In genomic region chr8:13472284-13472683, GRCm38 (mm10) we compare ENCODE assay signal across 9 mouse cellular contexts. TPM values are rescaled to one million over a fixed set of nuclear protein-coding genes. Genes with fewer than 3 reads are reported as not detected.
A peak's percentile ranks its signal among the peaks of the same experiment; 100 is the strongest.
DNase-seq lines count a peak whose midpoint lies in the region; ATAC-seq and TF ChIP-seq lines count a peak whose summit lies in the region.
"Had no signal": no experiment of that assay in that cellular context is flagged by ENCODE, and none has a peak within 500 bp of the region (broad histone marks: within the 10 kb centered on the region; RNA-seq: fewer than 3 reads in every experiment).

No protein-coding gene starts in this region.

- H3K79me2 ChIP-seq in heart, adult 2 months (replicated peaks; ENCODE audit: control insufficient read depth, insufficient read depth, low read length): no peaks in the 10 kb centered on the region

- no peak for TF ChIP-seq CTCF in heart, adult 2 months (IDR thresholded peaks at IDR 0.05)

- ATAC-seq in liver, embryonic 16.5 days (ENCODE audit: low read depth): peak; percentile 78
- no peak; the same call in 1 of the 2 replicates for ATAC-seq in liver, embryonic 12.5 days
- peak; percentile 64; the same call in 1 of the 2 replicates for ATAC-seq in limb, embryonic 11.5 days (ENCODE audit: insufficient number of reproducible peaks, low FRiP score, low TSS enrichment, low read depth)
- ATAC-seq in stomach, embryonic 15.5 days (ENCODE audit: insufficient read depth, low FRiP score, low read depth): peak; percentile 57
- ATAC-seq in CD4-positive, CD25-positive, alpha-beta regulatory T cell, adult 4 months: no peak

- H3K4me2 ChIP-seq in liver, embryonic 16.5 days (ENCODE audit: low read depth, low read length): no peak overlapping the region
- no peak overlapping the region for H3K4me2 ChIP-seq in liver, embryonic 12.5 days
- H3K4me2 ChIP-seq in limb, embryonic 11.5 days (ENCODE audit: low read depth, severe bottlenecking): no peak overlapping the region
- no peak overlapping the region for H3K4me2 ChIP-seq in stomach, embryonic 15.5 days

- intact Hi-C loops in heart, adult 2 months (cut with DNase I): no loop called here

- H3K27ac ChIP-seq in liver, embryonic 16.5 days (ENCODE audit: low read length): no peak overlapping the region
- no peak overlapping the region for H3K27ac ChIP-seq in liver, embryonic 12.5 days
- peak overlapping the region; percentile 72 for H3K27ac ChIP-seq in heart, adult 2 months
- H3K27ac ChIP-seq in limb, embryonic 11.5 days (replicated peaks; ENCODE audit: low read depth, low read length): no peak overlapping the region
- H3K27ac ChIP-seq in stomach, embryonic 15.5 days: no peak overlapping the region

- DNase-seq in heart, adult 2 months: peak; percentile 47 to 64
- peak; percentile 43 for DNase-seq in limb, embryonic 11.5 days (ENCODE audit: low spot score)
- no peak for DNase-seq in T-cell, adult 2 months (ENCODE audit: low spot score)
- no peak for DNase-seq in spleen, adult 12 weeks (ENCODE audit: low spot score)
- DNase-seq: thymus, adult 2 months had no signal

- H3K4me1 ChIP-seq in liver, embryonic 16.5 days (ENCODE audit: control insufficient read depth, low read depth, low read length): no peaks in the 10 kb centered on the region
- no peaks in the 10 kb centered on the region for H3K4me1 ChIP-seq in liver, embryonic 12.5 days
- peaks cover 2% of the 10 kb centered on the region; the same call in 1 of the 2 replicates for H3K4me1 ChIP-seq in heart, adult 2 months (ENCODE audit: control insufficient read depth, insufficient read depth, low read length)
- H3K4me1 ChIP-seq in limb, embryonic 11.5 days (ENCODE audit: control insufficient read depth, insufficient read depth, low read length): no peaks in the 10 kb centered on the region
- no peaks in the 10 kb centered on the region for H3K4me1 ChIP-seq in stomach, embryonic 15.5 days

- no peak overlapping the region for H3K4me3 ChIP-seq in liver, embryonic 16.5 days (ENCODE audit: low read depth, low read length)
- no peak overlapping the region for H3K4me3 ChIP-seq in liver, embryonic 12.5 days
- H3K4me3 ChIP-seq in heart, adult 2 months: no peak overlapping the region
- H3K4me3 ChIP-seq in limb, embryonic 11.5 days (ENCODE audit: low read depth, low read length): no peak overlapping the region
- no peak overlapping the region for H3K4me3 ChIP-seq in stomach, embryonic 15.5 days (replicated peaks)

- no peaks in the 10 kb centered on the region for H3K9me3 ChIP-seq in liver, embryonic 16.5 days (replicated peaks; ENCODE audit: control insufficient read depth, low read length)
- no peaks in the 10 kb centered on the region for H3K9me3 ChIP-seq in liver, embryonic 12.5 days (replicated peaks)
- no peaks in the 10 kb centered on the region for H3K9me3 ChIP-seq in limb, embryonic 11.5 days (ENCODE audit: control insufficient read depth, low read length)
- H3K9me3 ChIP-seq in stomach, embryonic 15.5 days: no peaks in the 10 kb centered on the region

- peak; percentile 23; the same call in 1 of the 2 replicates for TF ChIP-seq POLR2A in heart, adult 2 months (IDR thresholded peaks at IDR 0.05; ENCODE audit: insufficient read depth, low read depth, low read length)

- H3K36me3 ChIP-seq in liver, embryonic 16.5 days (ENCODE audit: control insufficient read depth, insufficient read depth): no peaks in the 10 kb centered on the region
- no peaks in the 10 kb centered on the region for H3K36me3 ChIP-seq in liver, embryonic 12.5 days
- H3K36me3 ChIP-seq in heart, adult 2 months (ENCODE audit: control insufficient read depth, insufficient read depth, low read length): 0 out of 2 replicates have a peak, but pooled peaks cover 4% of the 10 kb centered on the region
- no peaks in the 10 kb centered on the region for H3K36me3 ChIP-seq in limb, embryonic 11.5 days (ENCODE audit: control insufficient read depth, insufficient read depth, low read length)
- peaks cover 11% of the 10 kb centered on the region for H3K36me3 ChIP-seq in stomach, embryonic 15.5 days

- WGBS in liver, embryonic 16.5 days (ENCODE audit: insufficient replicate concordance): 53% methylated on average over 7 of the region's 7 CpGs
- WGBS in liver, embryonic 12.5 days (ENCODE audit: insufficient replicate concordance): 74% methylated on average over 7 of the region's 7 CpGs
- 60% methylated on average over 7 of the region's 7 CpGs for WGBS in heart, adult 2 months
- 61% methylated on average over 7 of the region's 7 CpGs for WGBS in limb, embryonic 11.5 days
- WGBS in stomach, embryonic 15.5 days: 39% methylated on average over 7 of the region's 7 CpGs

- TF ChIP-seq EP300 in heart, adult 2 months (IDR thresholded peaks at IDR 0.05; ENCODE audit: insufficient read depth, low read depth, low read length): 0 out of 2 replicates have a peak, but pooled peaks have one; percentile 28

- H3K9ac ChIP-seq in liver, embryonic 16.5 days (ENCODE audit: low read depth, low read length): no peak overlapping the region
- H3K9ac ChIP-seq in liver, embryonic 12.5 days: no peak overlapping the region
- H3K9ac ChIP-seq in heart, adult 2 months (ENCODE audit: low read depth, low read length): no peak overlapping the region
- no peak overlapping the region for H3K9ac ChIP-seq in limb, embryonic 11.5 days (ENCODE audit: low read length)
- H3K9ac ChIP-seq in stomach, embryonic 15.5 days: no peak overlapping the region

- H3K27me3 ChIP-seq in liver, embryonic 16.5 days (ENCODE audit: control insufficient read depth, insufficient read depth, low read depth, low read length): no peaks in the 10 kb centered on the region
- no peaks in the 10 kb centered on the region for H3K27me3 ChIP-seq in liver, embryonic 12.5 days (replicated peaks)
- no peaks in the 10 kb centered on the region for H3K27me3 ChIP-seq in heart, adult 2 months (ENCODE audit: control insufficient read depth, insufficient read depth, low read length)
- no peaks in the 10 kb centered on the region for H3K27me3 ChIP-seq in limb, embryonic 11.5 days (ENCODE audit: control insufficient read depth, insufficient read depth, low read length)
- H3K27me3 ChIP-seq in stomach, embryonic 15.5 days (replicated peaks): no peaks in the 10 kb centered on the region

RNA-seq across cellular contexts. Expression of gene Gas6, which starts 22.0 kb away (rescaled TPM):
- 5.5 and 8.3 TPM in 2 replicates for polyA plus RNA-seq in liver, embryonic 16.5 days (2015; fragmentation: Nextera tagmentation; extraction: Ambion mirVana)
- 4.5 and 4.6 TPM in 2 replicates for polyA plus RNA-seq in liver, embryonic 12.5 days (2016; fragmentation: Nextera tagmentation; extraction: Ambion mirVana)
- 100 to 1,000 TPM; 114 to 129 TPM for total RNA-seq in heart, adult 2 months (2021)
- 133 and 153 TPM in 2 replicates for polyA plus RNA-seq in heart, adult 2 months (2012; rRNA removed)
- 3.2 and 3.6 TPM in 2 replicates for polyA plus RNA-seq in limb, embryonic 11.5 days (2014; fragmentation: Nextera tagmentation; extraction: Ambion mirVana)
- 113 and 130 TPM in 2 replicates for polyA plus RNA-seq in stomach, embryonic 15.5 days (2015; fragmentation: Nextera tagmentation; extraction: Ambion mirVana)
- not detected for polyA plus RNA-seq in CD4-positive, CD25-positive, alpha-beta regulatory T cell, adult 4 months (2017; shearing (Covaris generic))

RNA-seq across cellular contexts. Expression of gene Tmem255b, which starts 37.3 kb away (rescaled TPM):
- 0.12 TPM in 1 of 2 replicates, not detected in the other for polyA plus RNA-seq in liver, embryonic 16.5 days (2015; fragmentation: Nextera tagmentation; extraction: Ambion mirVana)
- polyA plus RNA-seq in liver, embryonic 12.5 days (2016; fragmentation: Nextera tagmentation; extraction: Ambion mirVana): not detected in 2 replicates
- total RNA-seq in heart, adult 2 months (2021): 1 to 10 TPM; 4.8 to 8.0 TPM
- 10.2 and 17.0 TPM in 2 replicates for polyA plus RNA-seq in heart, adult 2 months (2012; rRNA removed)
- 0.58 TPM in 1 of 2 replicates, not detected in the other for polyA plus RNA-seq in limb, embryonic 11.5 days (2014; fragmentation: Nextera tagmentation; extraction: Ambion mirVana)
- 2.8 and 3.0 TPM in 2 replicates for polyA plus RNA-seq in stomach, embryonic 15.5 days (2015; fragmentation: Nextera tagmentation; extraction: Ambion mirVana)
- not detected for polyA plus RNA-seq in CD4-positive, CD25-positive, alpha-beta regulatory T cell, adult 4 months (2017; shearing (Covaris generic))

Comparison
In these comparisons a context has a peak if more than half of its experiments do, and no peak if none do; other contexts are left out.
1. ATAC-seq: peak in liver, embryonic 16.5 days (single experiment), limb, embryonic 11.5 days (single experiment) and stomach, embryonic 15.5 days (single experiment); none in liver, embryonic 12.5 days (single experiment) and CD4-positive, CD25-positive, alpha-beta regulatory T cell, adult 4 months (single experiment).
2. DNase-seq: peak in heart, adult 2 months (2 of 2) and limb, embryonic 11.5 days (single experiment); none in T-cell, adult 2 months (single experiment) and spleen, adult 12 weeks (single experiment).
3. RNA of gene Gas6, which starts 22.0 kb away (polyA plus RNA-seq): 133 to 153 TPM in heart, adult 2 months and 113 to 130 TPM in stomach, embryonic 15.5 days; 5.5 to 8.3 TPM in liver, embryonic 16.5 days, 4.5 to 4.6 TPM in liver, embryonic 12.5 days, 3.2 to 3.6 TPM in limb, embryonic 11.5 days and not detected in CD4-positive, CD25-positive, alpha-beta regulatory T cell, adult 4 months; every median in the first group is over 10 times any median in the second.